Mouse (Mus musculus) neutrophil, adult 5-6 weeks (primary cell): ENCODE data around the gene Tmem239. TPM values are rescaled to one million over a fixed set of nuclear protein-coding genes. Genes with fewer than 3 reads are reported as not detected.

Experiments used
- ATAC-seq: fragments of 151-379, 151-347 bp; 2 replicates; pipeline ENCODE4 v1.8.0; 2017; ENCODE audit warnings: mild to moderate bottlenecking, moderate TSS enrichment; ENCODE audit not compliant: insufficient number of reproducible peaks, poor library complexity, low FRiP score, severe bottlenecking; ENCODE audit errors: extremely low read depth
- total RNA-seq: library from RNA; stranded (forward); fragments of 200-1000 nt; gene quantifications from 2 replicates; pipeline ENCODE4 v1.2.3, GENCODE M21; 2017

Tmem239 gene
- total RNA-seq, 1 experiment from 2014 or later: not detected

DNA sequence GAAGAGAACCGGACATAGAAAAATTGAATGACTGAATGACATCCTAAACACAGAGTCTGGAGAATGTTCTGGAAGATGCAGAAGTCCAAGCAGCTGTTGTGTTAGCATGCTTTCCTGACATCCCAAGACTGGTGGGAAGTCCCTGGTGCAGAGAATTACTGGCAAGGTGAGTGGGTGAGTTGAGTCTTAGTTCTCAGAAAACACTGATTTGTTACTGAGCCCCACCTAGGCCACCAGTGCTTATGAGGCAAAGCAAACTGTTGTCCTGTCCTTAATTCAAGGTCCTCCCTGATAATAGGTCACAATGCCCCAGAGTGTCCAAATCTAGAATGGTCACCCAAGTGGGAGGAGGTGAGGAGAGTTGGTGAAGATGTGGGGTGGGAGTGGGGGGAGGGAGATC lies 1.3 kb upstream of the Tmem239 start, which contains the start of the genes Gm28372 and 1700020A23Rik:
Gm28372 (plus strand) TSS at position 301 of the 400 bp plus-strand sequence.
1700020A23Rik (plus strand) TSS at position 321 of the 400 bp plus-strand sequence.
- no peak for ATAC-seq

- ATAC-seq: no peak
Observed at GRCm38 (mm10) chr2:130408194-130408593, 1.9 kb downstream of the Tmem239 start.

DNA sequence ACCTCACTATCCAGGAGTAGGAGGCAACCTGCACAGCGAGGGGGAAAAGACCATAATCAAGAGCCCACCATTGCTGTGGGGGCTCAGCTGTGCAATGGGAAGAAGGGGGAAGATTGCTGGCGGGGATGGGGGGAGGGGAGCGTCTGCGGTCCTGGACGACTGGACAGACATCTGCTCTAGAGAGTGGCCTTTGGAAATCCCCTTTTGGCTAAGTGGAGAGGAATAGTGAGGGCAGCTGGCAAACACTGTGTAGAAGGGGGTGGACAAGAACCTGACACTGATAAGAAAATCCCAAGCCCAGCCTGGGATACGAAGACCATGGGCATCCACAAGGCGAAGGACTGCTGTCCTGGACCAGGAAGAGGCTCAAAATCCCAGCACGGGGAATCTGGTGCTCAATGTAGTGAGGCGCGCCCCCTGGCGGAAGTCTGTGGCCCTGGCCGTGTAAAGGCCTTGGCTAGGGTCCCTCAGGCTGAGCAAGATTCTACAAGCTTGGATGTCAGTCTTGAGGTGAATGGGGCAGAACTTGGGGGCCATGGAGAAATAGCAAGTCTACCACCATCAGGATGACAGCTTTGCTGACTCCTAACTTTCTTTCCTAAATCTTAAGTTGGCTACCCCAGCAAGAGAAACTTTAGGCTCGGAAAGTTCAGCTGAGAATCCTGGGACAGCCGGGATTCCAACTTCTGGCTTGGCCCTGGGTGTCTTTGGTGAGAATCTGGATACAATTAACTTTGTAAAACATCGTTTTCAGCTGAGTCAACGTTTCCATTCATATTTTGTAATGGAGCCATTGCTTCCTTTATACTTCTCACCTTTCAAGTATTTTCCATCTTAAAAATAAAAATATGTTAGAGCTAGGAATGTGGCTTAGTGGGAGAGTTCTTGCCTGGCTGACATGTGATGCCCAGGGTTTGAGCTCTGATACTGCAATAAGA lies 5.5 kb downstream of the Tmem239 start:
- ATAC-seq: peak; percentile 73

DNA sequence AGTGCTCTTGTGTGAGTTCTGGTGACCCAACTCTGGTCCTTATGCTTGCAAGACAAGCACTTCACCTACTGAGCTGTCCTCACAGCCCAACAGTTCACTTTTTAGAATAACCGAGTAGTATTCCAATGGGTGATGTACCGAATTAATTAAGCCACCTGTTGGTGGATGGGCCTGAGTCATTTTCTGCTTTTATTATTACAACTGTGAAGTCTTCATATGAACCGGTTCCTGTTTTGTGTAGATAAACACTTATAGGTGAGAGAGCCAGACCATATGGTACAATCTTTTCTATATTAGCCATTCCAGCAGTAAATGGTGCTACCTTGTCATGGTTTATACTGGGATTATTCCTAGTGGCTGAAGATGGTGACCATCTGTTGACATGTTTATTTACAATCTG lies 6.5 kb downstream of the Tmem239 start:
- no peak for ATAC-seq

- no peak for ATAC-seq
Observed at GRCm38 (mm10) chr2:130414094-130414856, 8.0 kb downstream of the Tmem239 start.

- no peak for ATAC-seq
Observed at GRCm38 (mm10) chr2:130421781-130422620, 15.7 kb downstream of the Tmem239 start.

GRCm38 (mm10) chr2:130423397-130424125 lies 17.3 kb downstream of the Tmem239 start:
- peak; percentile 5; the same call in 1 of the 2 replicates for ATAC-seq

- peak; percentile 72 for ATAC-seq
Observed at GRCm38 (mm10) chr2:130424126-130424853, 18.0 kb downstream of the Tmem239 start, which contains the start of the genes Vps16 and Pced1a. Gene Vps16, plus strand, starts transcription at chr2:130424339. Gene Pced1a, minus strand, starts transcription at chr2:130424701.

GRCm38 (mm10) chr2:130425112-130425511 lies 18.8 kb downstream of the Tmem239 start:
- ATAC-seq: no peak

DNA sequence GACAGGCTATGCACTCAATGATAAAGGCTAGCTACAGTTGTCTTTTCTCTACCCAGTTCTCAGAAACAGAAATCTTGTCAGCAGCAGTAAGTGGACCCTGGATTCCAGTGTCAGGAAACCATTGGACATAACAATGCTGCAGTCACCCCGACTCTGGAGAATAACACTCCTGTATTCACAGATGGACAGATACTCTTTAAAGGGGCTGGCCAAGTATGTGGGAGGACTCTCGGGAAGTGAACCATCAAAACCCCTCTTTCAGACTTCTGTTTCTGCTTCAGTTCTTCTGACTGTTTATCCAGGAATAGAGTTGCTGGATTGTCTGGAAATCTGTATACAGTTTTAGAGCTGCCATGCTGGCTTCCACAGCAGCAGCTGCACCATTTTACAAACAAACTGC lies 23.6 kb downstream of the Tmem239 start:
- no peak for ATAC-seq

DNA sequence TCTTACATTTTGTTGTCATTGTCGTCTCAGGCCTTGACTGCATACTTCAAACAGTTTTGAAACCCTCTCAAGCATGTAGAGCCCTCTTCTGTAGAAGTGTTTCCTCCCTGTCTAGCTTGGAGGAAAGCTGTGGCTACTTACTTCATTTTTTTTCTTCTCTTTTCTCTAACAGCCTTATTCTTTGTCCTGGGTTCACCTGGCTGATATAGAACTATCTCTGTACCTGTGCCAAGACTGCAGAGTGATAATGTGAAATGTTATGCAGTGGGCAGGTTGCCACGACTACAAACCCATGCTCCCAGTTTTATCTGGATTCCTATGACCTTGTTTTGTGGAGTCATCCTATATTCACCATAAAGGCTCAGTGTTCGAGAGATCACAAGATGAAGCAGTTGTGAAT lies 24.2 kb downstream of the Tmem239 start:
- ATAC-seq: no peak

GRCm38 (mm10) chr2:130432157-130432556 lies 25.9 kb downstream of the Tmem239 start:
- no peak for ATAC-seq

GRCm38 (mm10) chr2:130433152-130433551 lies 26.9 kb downstream of the Tmem239 start:
- ATAC-seq: peak; percentile 60; the same call in 1 of the 2 replicates

DNA sequence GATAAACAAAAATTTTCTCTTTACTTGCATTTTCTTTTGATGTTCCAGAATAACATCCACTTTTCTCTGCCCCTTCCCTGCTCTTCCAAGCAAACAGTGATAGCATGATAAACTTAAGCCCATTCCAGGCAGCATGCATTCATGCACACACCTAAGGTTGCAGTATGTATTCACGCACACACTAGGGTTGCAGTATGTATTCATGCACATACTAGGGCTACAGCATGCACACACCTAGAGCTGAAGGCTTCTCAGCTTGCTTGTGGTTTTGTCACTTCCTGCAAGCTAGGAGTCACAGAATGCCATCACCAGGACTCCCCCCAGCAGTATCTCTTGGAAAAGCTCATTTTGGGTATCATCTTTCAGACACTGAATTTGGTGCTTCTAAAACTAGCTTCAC lies 30.5 kb downstream of the Tmem239 start:
- ATAC-seq: no peak

DNA sequence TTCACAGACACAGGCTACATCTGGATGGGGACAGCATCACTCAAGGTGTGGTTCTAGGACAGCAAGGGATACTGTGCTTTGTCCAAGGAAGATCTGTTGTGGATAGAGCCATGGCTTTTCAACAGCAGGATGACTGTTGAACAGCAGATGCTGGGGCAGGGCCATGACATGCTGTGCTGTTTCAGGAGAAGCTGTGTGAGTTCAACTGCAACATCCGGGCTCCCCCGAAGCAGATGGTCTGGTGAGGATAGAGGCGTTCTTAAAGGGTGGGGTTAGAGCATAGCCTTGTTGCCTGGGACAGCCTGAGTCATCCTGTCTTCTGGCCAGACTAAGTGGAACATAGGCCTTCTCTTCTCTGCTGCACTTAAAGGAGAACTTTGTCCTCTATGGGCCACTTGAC lies 32.6 kb downstream of the Tmem239 start:
- no peak for ATAC-seq

- no peak for ATAC-seq
Observed at GRCm38 (mm10) chr2:130439840-130440480, 33.7 kb downstream of the Tmem239 start.

DNA sequence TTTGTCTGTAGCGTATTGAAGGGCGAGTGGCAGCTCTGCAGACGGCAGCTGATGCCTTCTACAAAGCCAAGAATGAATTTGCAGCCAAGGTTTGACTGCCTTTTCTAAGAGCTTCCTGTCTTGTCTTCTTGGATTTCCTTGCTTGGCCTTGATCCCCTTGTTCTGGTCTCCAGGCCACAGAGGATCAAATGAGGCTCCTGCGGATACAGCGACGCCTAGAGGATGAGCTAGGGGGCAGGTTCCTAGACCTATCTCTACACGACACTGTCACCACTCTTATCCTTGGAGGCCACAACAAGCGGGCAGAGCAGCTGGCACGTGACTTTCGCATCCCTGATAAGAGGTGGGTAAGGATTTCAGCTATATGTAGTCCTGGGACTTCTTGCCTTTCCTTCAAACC lies 35.9 kb downstream of the Tmem239 start:
- no peak for ATAC-seq
